Mouse (Mus musculus) limb, embryonic 14.5 days (tissue): ENCODE data around the gene Fcgr3. TPM values are rescaled to one million over a fixed set of nuclear protein-coding genes. Genes with fewer than 3 reads are reported as not detected.

ENCODE experiments used
- ATAC-seq: fragments of 200-750 bp; cut with Nextera tagmentation; 2 replicates; pipeline ENCODE4 v1.8.0; 2017; ENCODE audit warnings: low read depth, moderate number of reproducible peaks, moderate TSS enrichment; ENCODE audit not compliant: low FRiP score
- DNase-seq: peaks from one replicate; pipeline ENCODE4 v3.0.0-alpha.2; 2015; ENCODE audit warnings: low spot score
- H3K27ac ChIP-seq: fragments of 300-500 bp; sonication (generic); replicated peaks from 2 replicates; pipeline ENCODE4 v1.5.1; 2014; ENCODE audit warnings: low read depth, mild to moderate bottlenecking, low read length, moderate library complexity, mixed read lengths
- H3K27me3 ChIP-seq: fragments of 300-500 bp; sonication (generic); 2 replicates; pipeline ENCODE4 v1.6.1; 2014; ENCODE audit warnings: low read length, mixed read lengths; ENCODE audit not compliant: control insufficient read depth, insufficient read depth
- H3K36me3 ChIP-seq: fragments of 300-500 bp; sonication (generic); 2 replicates; pipeline ENCODE4 v1.6.1; 2014; ENCODE audit warnings: mild to moderate bottlenecking, low read length, moderate library complexity, mixed read lengths; ENCODE audit not compliant: control insufficient read depth, insufficient read depth
- H3K4me1 ChIP-seq: fragments of 300-500 bp; sonication (generic); 2 replicates; pipeline ENCODE4 v1.6.1; 2014; ENCODE audit warnings: antibody characterized with exemption, low read length, mixed read lengths; ENCODE audit not compliant: control insufficient read depth, insufficient read depth
- H3K4me2 ChIP-seq: fragments of 300-500 bp; sonication (generic); replicated peaks from 2 replicates; pipeline ENCODE4 v1.6.1; 2014; ENCODE audit warnings: low read depth, mild to moderate bottlenecking, low read length, moderate library complexity; ENCODE audit not compliant: severe bottlenecking
- H3K4me3 ChIP-seq: fragments of 300-500 bp; sonication (generic); replicated peaks from 2 replicates; pipeline ENCODE4 v1.5.1; 2014; ENCODE audit warnings: low read length
- H3K9ac ChIP-seq: fragments of 300-500 bp; sonication (generic); 2 replicates; pipeline ENCODE4 v1.6.1; 2014; ENCODE audit warnings: mild to moderate bottlenecking, low read depth, low read length, moderate library complexity; ENCODE audit not compliant: severe bottlenecking
- H3K9me3 ChIP-seq: fragments of 300-500 bp; sonication (generic); 2 replicates; pipeline ENCODE4 v1.6.1; 2016; ENCODE audit warnings: low read length; ENCODE audit not compliant: control insufficient read depth
- POLR2A ChIP-seq: fragments of 200-500 bp; IDR thresholded peaks from 2 replicates; pipeline ENCODE4 v1.8.0; 2012; ENCODE audit warnings: inconsistent platforms, mild to moderate bottlenecking, moderate library complexity, borderline replicate concordance; ENCODE audit not compliant: insufficient read depth, insufficient read length; ENCODE audit errors: extremely low read depth
- WGBS: fragments of 180-500 bp; shearing (Covaris S2); extraction: QIAGEN DNeasy Blood & Tissue Kit; methylation state at CpG from one replicate; pipeline ENCODE4 v1.1.7; 2014; 5-methylcytosine and 5-hydroxymethylcytosine counted together
- microRNA-seq: library from miRNA; unstranded; fragments of <30 nt; microRNA quantifications from one replicate; pipeline ENCODE4, GENCODE M21; 2016
- polyA plus RNA-seq, 2 experiments: library from polyadenylated mRNA; depleted of rRNA in 1 of 2; stranded (reverse) in 1 of 2; unstranded in 1 of 2; fragments of >200 nt; fragmentation: Nextera tagmentation in 1 of 2; extraction: Ambion mirVana in 1 of 2; gene quantifications; 2 replicates each; pipeline versions ENCODE4 v1.2.1 to v1.2.3; 2012 to 2014

Gene Fcgr3
- polyA plus RNA-seq, 2 experiments = 12.8 to 19.7 TPM

DNA sequence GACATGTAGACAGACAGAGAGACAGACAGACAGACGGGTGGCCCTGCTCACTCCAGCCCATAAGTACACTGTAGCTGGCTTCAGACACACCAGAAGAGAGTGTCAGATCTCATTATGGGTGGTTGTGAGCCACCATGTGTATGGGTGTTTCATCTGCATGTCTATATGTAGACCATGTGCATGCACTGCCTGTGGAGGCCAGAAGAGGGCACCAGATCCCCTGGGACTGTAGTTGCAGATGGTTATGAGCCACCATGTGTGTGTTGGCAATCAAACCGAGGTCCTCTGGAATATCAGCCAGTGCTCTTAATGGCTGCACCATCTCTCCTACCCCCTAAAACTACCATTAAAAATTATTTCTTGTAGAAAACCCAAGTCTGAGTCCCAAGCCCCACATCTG lies 57.8 kb downstream of the Fcgr3 start:
- H3K9ac ChIP-seq = no peak overlapping the region
- no peaks in the 10 kb centered on the region for H3K9me3 ChIP-seq
- ATAC-seq = no peak
- H3K27ac ChIP-seq = no peak overlapping the region
- no peak overlapping the region for H3K4me3 ChIP-seq
- WGBS = 83% methylated on average over 2 of the region's 2 CpGs
- H3K27me3 ChIP-seq = no peaks in the 10 kb centered on the region
- TF ChIP-seq POLR2A = no peak
- H3K36me3 ChIP-seq = no peaks in the 10 kb centered on the region
- DNase-seq = no peak
- H3K4me2 ChIP-seq = no peak overlapping the region
- no peaks in the 10 kb centered on the region for H3K4me1 ChIP-seq

DNA sequence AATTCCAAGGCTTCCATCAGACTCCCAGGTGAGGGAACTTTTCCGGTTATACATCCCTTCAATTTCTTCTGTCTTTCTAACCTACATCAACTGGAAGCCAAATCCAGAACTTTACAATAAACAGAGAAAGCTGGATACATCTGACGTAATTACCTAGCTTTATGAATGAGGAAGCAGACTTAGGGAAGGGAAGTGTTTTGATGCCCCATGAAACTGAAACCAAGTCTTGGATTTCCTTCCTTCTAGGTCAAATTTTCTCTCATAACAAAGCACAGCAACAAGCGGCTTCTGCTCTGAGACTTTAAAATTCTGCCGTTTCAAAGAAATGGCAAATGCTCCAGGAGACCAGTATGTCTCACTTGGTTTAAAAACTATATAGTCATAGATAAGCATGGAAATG lies 58.4 kb downstream of the Fcgr3 start:
- no peaks in the 10 kb centered on the region for H3K9me3 ChIP-seq
- no peak overlapping the region for H3K4me2 ChIP-seq
- no peak overlapping the region for H3K4me3 ChIP-seq
- H3K36me3 ChIP-seq = no peaks in the 10 kb centered on the region
- WGBS = 84% methylated on average over 4 of the region's 4 CpGs
- no peaks in the 10 kb centered on the region for H3K27me3 ChIP-seq
- DNase-seq (no peak), ATAC-seq (no peak)
- H3K27ac ChIP-seq = no peak overlapping the region
- H3K9ac ChIP-seq = no peak overlapping the region
- no peak for TF ChIP-seq POLR2A
- H3K4me1 ChIP-seq = no peaks in the 10 kb centered on the region

DNA sequence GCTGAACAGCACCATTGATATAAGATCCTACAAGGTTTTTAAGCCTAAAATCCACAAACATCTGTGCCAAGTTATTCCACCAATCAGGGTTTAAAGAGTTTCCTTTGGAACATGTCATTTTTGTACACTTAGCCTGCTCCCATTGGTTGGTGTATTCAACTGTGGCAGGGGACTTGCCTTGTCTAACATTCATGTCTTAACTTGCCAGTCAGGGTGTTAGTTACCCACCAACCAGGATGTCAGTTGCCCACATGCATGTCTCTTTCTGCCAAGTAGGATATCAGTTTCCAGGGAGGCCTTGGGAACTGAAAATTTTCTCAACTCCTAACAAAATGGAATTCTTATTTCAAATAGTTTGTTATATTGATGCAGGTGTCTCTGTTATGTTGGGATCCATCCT lies 59.1 kb downstream of the Fcgr3 start:
- H3K27me3 ChIP-seq = no peaks in the 10 kb centered on the region
- H3K4me1 ChIP-seq = no peaks in the 10 kb centered on the region
- H3K9ac ChIP-seq = no peak overlapping the region
- H3K36me3 ChIP-seq = no peaks in the 10 kb centered on the region
- H3K4me3 ChIP-seq = no peak overlapping the region
- H3K9me3 ChIP-seq = no peaks in the 10 kb centered on the region
- H3K4me2 ChIP-seq = no peak overlapping the region
- no peak for TF ChIP-seq POLR2A
- ATAC-seq = no peak
- DNase-seq = no peak
- H3K27ac ChIP-seq = no peak overlapping the region

DNA sequence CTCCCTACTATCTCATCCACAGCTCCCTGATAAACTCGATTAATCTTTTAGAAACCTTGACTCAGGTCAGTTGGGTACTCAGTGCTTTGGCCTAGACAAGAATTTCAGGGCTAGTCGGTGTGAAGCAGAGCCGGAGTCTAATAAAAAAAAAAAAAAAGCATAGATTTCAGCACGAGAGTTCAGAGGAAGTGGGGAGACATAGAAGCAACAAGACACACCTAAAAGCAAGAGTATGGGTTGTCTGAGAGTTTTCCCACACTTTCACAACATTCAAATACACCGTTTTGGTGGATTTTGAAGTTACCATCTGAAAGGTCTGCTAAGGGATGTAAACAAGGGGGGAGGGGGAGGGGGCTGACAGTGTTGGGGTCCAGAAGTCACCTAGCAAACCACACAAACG lies 59.7 kb downstream of the Fcgr3 start:
- Histone ChIP-seq H3K27ac (no peak overlapping the region), H3K9ac (no peak overlapping the region), H3K4me1 (no peaks in the 10 kb centered on the region), H3K4me3 (no peak overlapping the region), H3K36me3 (no peaks in the 10 kb centered on the region), H3K4me2 (no peak overlapping the region), H3K27me3 (no peaks in the 10 kb centered on the region), H3K9me3 (no peaks in the 10 kb centered on the region)
- TF ChIP-seq POLR2A = no peak
- 57% methylated on average over 6 of the region's 6 CpGs for WGBS
- no peak for DNase-seq
- ATAC-seq = no peak

Small RNA genes within 50 kb of the gene (microRNA-seq; reads per million reads assigned to microRNA genes)
- gene Gm27552 (not detected), gene Gm27844 (not detected), gene Mir6546 (1.6 reads per million)

Other genes with a start within 250 kb of the Fcgr3 start
- 9.1 TPM in 2 replicates for gene Atf6, start 197.2 kb downstream of the Fcgr3 start, polyA plus RNA-seq (2012; rRNA removed)
- gene Atf6, start 197.2 kb downstream of the Fcgr3 start, polyA plus RNA-seq (2014; fragmentation: Nextera tagmentation; extraction: Ambion mirVana) = 8.9 and 9.7 TPM in 2 replicates
- 0.72 and 0.91 TPM in 2 replicates for gene Gm26620, start 179.9 kb downstream of the Fcgr3 start, polyA plus RNA-seq (2012; rRNA removed)
- gene Gm26620, start 179.9 kb downstream of the Fcgr3 start, polyA plus RNA-seq (2014; fragmentation: Nextera tagmentation; extraction: Ambion mirVana) = 0.78 and 0.82 TPM in 2 replicates
- gene Dusp12, start 179.4 kb downstream of the Fcgr3 start, polyA plus RNA-seq (2012; rRNA removed) = 54.9 and 58.5 TPM in 2 replicates
- gene Dusp12, start 179.4 kb downstream of the Fcgr3 start, polyA plus RNA-seq (2014; fragmentation: Nextera tagmentation; extraction: Ambion mirVana) = 51.5 and 57.7 TPM in 2 replicates
- gene Fcrlb, start 152.0 kb downstream of the Fcgr3 start, polyA plus RNA-seq (2012; rRNA removed) = 0.08 and 0.18 TPM in 2 replicates
- not detected in 2 replicates for gene Fcrlb, start 152.0 kb downstream of the Fcgr3 start, polyA plus RNA-seq (2014; fragmentation: Nextera tagmentation; extraction: Ambion mirVana)
- gene Fcrla, start 137.4 kb downstream of the Fcgr3 start, polyA plus RNA-seq (2012; rRNA removed) = 0.06 and 0.13 TPM in 2 replicates
- not detected in 2 replicates for gene Fcrla, start 137.4 kb downstream of the Fcgr3 start, polyA plus RNA-seq (2014; fragmentation: Nextera tagmentation; extraction: Ambion mirVana)
- 2.1 and 2.6 TPM in 2 replicates for gene Fcgr2b, start 88.4 kb downstream of the Fcgr3 start, polyA plus RNA-seq (2012; rRNA removed)
- gene Fcgr2b, start 88.4 kb downstream of the Fcgr3 start, polyA plus RNA-seq (2014; fragmentation: Nextera tagmentation; extraction: Ambion mirVana) = 2.1 and 3.2 TPM in 2 replicates
- 0.75 and 1.2 TPM in 2 replicates for gene Fcgr4, start 46.0 kb downstream of the Fcgr3 start, polyA plus RNA-seq (2012; rRNA removed)
- 0.59 and 0.79 TPM in 2 replicates for gene Fcgr4, start 46.0 kb downstream of the Fcgr3 start, polyA plus RNA-seq (2014; fragmentation: Nextera tagmentation; extraction: Ambion mirVana)
- 2.1 and 2.7 TPM in 2 replicates for gene Cfap126, start 49.0 kb upstream of the Fcgr3 start, polyA plus RNA-seq (2012; rRNA removed)
- gene Cfap126, start 49.0 kb upstream of the Fcgr3 start, polyA plus RNA-seq (2014; fragmentation: Nextera tagmentation; extraction: Ambion mirVana) = 1.1 and 1.3 TPM in 2 replicates
- 246 and 314 TPM in 2 replicates for gene Sdhc, start 85.7 kb upstream of the Fcgr3 start, polyA plus RNA-seq (2012; rRNA removed)
- 273 and 281 TPM in 2 replicates for gene Sdhc, start 85.7 kb upstream of the Fcgr3 start, polyA plus RNA-seq (2014; fragmentation: Nextera tagmentation; extraction: Ambion mirVana)
- gene Mpz, start 85.8 kb upstream of the Fcgr3 start, polyA plus RNA-seq (2012; rRNA removed) = 14.6 and 19.8 TPM in 2 replicates
- 4.9 and 5.3 TPM in 2 replicates for gene Mpz, start 85.8 kb upstream of the Fcgr3 start, polyA plus RNA-seq (2014; fragmentation: Nextera tagmentation; extraction: Ambion mirVana)
- 3.3 and 3.9 TPM in 2 replicates for gene Pcp4l1, start 131.3 kb upstream of the Fcgr3 start, polyA plus RNA-seq (2012; rRNA removed)
- gene Pcp4l1, start 131.3 kb upstream of the Fcgr3 start, polyA plus RNA-seq (2014; fragmentation: Nextera tagmentation; extraction: Ambion mirVana) = 6.0 and 6.3 TPM in 2 replicates
- gene Nr1i3, start 149.0 kb upstream of the Fcgr3 start, polyA plus RNA-seq (2012; rRNA removed) = 0.04 and 0.06 TPM in 2 replicates
- 0.30 and 0.32 TPM in 2 replicates for gene Nr1i3, start 149.0 kb upstream of the Fcgr3 start, polyA plus RNA-seq (2014; fragmentation: Nextera tagmentation; extraction: Ambion mirVana)
- gene Tomm40l, start 157.6 kb upstream of the Fcgr3 start, polyA plus RNA-seq (2012; rRNA removed) = 26.3 and 29.4 TPM in 2 replicates
- 28.6 and 29.2 TPM in 2 replicates for gene Tomm40l, start 157.6 kb upstream of the Fcgr3 start, polyA plus RNA-seq (2014; fragmentation: Nextera tagmentation; extraction: Ambion mirVana)
- 4.7 and 8.1 TPM in 2 replicates for gene Apoa2, start 160.1 kb upstream of the Fcgr3 start, polyA plus RNA-seq (2012; rRNA removed)
- 1.6 and 1.9 TPM in 2 replicates for gene Apoa2, start 160.1 kb upstream of the Fcgr3 start, polyA plus RNA-seq (2014; fragmentation: Nextera tagmentation; extraction: Ambion mirVana)
- 49.7 and 65.5 TPM in 2 replicates for gene Fcer1g, start 169.4 kb upstream of the Fcgr3 start, polyA plus RNA-seq (2012; rRNA removed)
- 85.7 and 91.4 TPM in 2 replicates for gene Fcer1g, start 169.4 kb upstream of the Fcgr3 start, polyA plus RNA-seq (2014; fragmentation: Nextera tagmentation; extraction: Ambion mirVana)
- 8.6 and 11.7 TPM in 2 replicates for gene Adamts4, start 185.5 kb upstream of the Fcgr3 start, polyA plus RNA-seq (2012; rRNA removed)
- 10.1 and 10.6 TPM in 2 replicates for gene Adamts4, start 185.5 kb upstream of the Fcgr3 start, polyA plus RNA-seq (2014; fragmentation: Nextera tagmentation; extraction: Ambion mirVana)
- 148 and 151 TPM in 2 replicates for gene Ndufs2, start 186.5 kb upstream of the Fcgr3 start, polyA plus RNA-seq (2012; rRNA removed)
- 216 and 234 TPM in 2 replicates for gene Ndufs2, start 186.5 kb upstream of the Fcgr3 start, polyA plus RNA-seq (2014; fragmentation: Nextera tagmentation; extraction: Ambion mirVana)
- gene B4galt3, start 205.4 kb upstream of the Fcgr3 start, polyA plus RNA-seq (2012; rRNA removed) = 87.2 and 111 TPM in 2 replicates
- gene B4galt3, start 205.4 kb upstream of the Fcgr3 start, polyA plus RNA-seq (2014; fragmentation: Nextera tagmentation; extraction: Ambion mirVana) = 68.7 and 72.5 TPM in 2 replicates
- gene Ppox, start 216.3 kb upstream of the Fcgr3 start, polyA plus RNA-seq (2012; rRNA removed) = 133 and 152 TPM in 2 replicates
- gene Ppox, start 216.3 kb upstream of the Fcgr3 start, polyA plus RNA-seq (2014; fragmentation: Nextera tagmentation; extraction: Ambion mirVana) = 55.7 and 67.2 TPM in 2 replicates
- gene Usp21, start 223.1 kb upstream of the Fcgr3 start, polyA plus RNA-seq (2012; rRNA removed) = 104 and 128 TPM in 2 replicates
- 81.2 and 96.0 TPM in 2 replicates for gene Usp21, start 223.1 kb upstream of the Fcgr3 start, polyA plus RNA-seq (2014; fragmentation: Nextera tagmentation; extraction: Ambion mirVana)
- 46.5 and 60.9 TPM in 2 replicates for gene Ufc1, start 230.1 kb upstream of the Fcgr3 start, polyA plus RNA-seq (2012; rRNA removed)
- 133 and 135 TPM in 2 replicates for gene Ufc1, start 230.1 kb upstream of the Fcgr3 start, polyA plus RNA-seq (2014; fragmentation: Nextera tagmentation; extraction: Ambion mirVana)